Mouse (Mus musculus) heart, postnatal 14 days (tissue): ENCODE results near the gene Hspa2. TPM values are rescaled to one million over a fixed set of nuclear protein-coding genes. Genes with fewer than 3 reads are reported as not detected.
"Not testable (repeated sequence)": the region's sequence is repeated elsewhere in the genome, so short reads cannot be mapped to it uniquely, and the experiment has no call there.

ENCODE experiments used
- DNase-seq, 2 experiments: peaks; one replicate each; pipeline ENCODE4 v3.0.0; 2021 to 2022
- intact Hi-C: fragments of 180-260 bp; cut with DNase I; formaldehyde crosslinking; loops from one replicate; pipeline ENCODE4 v1.15.1; 2025
- total RNA-seq, 2 experiments: library from RNA; stranded (reverse); gene quantifications; 2 replicates each; pipeline ENCODE4 v1.2.3; 2021

Gene Hspa2
- total RNA-seq, 2 experiments from 2014 or later = 9.7 to 10.7 TPM

- intact Hi-C loops = no loop called here
- no peak for DNase-seq
Measured at GRCm38 (mm10) chr12:76418346-76418745, 14.4 kb downstream of the Hspa2 start.

- no peak for DNase-seq
- intact Hi-C loops = no loop called here
Measured at GRCm38 (mm10) chr12:76425256-76425655, 21.3 kb downstream of the Hspa2 start.

- intact Hi-C loops = no loop called here
Measured at GRCm38 (mm10) chr12:76427546-76427945, 23.6 kb downstream of the Hspa2 start.

GRCm38 (mm10) chr12:76430879-76431406, 27.0 kb downstream of the Hspa2 start:
- no peak for DNase-seq
- intact Hi-C loops = no loop called here

More at GRCm38 (mm10) chr12:76427546-76427945, 23.6 kb downstream of the Hspa2 start:
- no peak for DNase-seq

GRCm38 (mm10) chr12:76431431-76431830, 27.5 kb downstream of the Hspa2 start:
- no peak for DNase-seq
- intact Hi-C loops = no loop called here

GRCm38 (mm10) chr12:76434111-76434510, 30.1 kb downstream of the Hspa2 start:
- intact Hi-C loops = no loop called here
- no peak for DNase-seq

- intact Hi-C loops = no loop called here
- no peak for DNase-seq
Measured at GRCm38 (mm10) chr12:76435084-76435483, 31.1 kb downstream of the Hspa2 start.

GRCm38 (mm10) chr12:76435549-76435948, 31.6 kb downstream of the Hspa2 start:
- intact Hi-C loops = no loop called here

GRCm38 (mm10) chr12:76443488-76443887, 39.5 kb downstream of the Hspa2 start:
- DNase-seq, intact Hi-C loops: not testable (repeated sequence)

More at GRCm38 (mm10) chr12:76435549-76435948, 31.6 kb downstream of the Hspa2 start:
- no peak for DNase-seq

- intact Hi-C loops = no loop called here
- no peak for DNase-seq
Measured at GRCm38 (mm10) chr12:76444359-76444772, 40.4 kb downstream of the Hspa2 start.

GRCm38 (mm10) chr12:76444862-76445261, 40.9 kb downstream of the Hspa2 start:
- intact Hi-C loops = no loop called here
- DNase-seq = no peak

- DNase-seq = no peak
- intact Hi-C loops = no loop called here
Measured at GRCm38 (mm10) chr12:76446201-76446600, 42.2 kb downstream of the Hspa2 start.

GRCm38 (mm10) chr12:76448127-76448526, 44.2 kb downstream of the Hspa2 start:
- no peak for DNase-seq
- intact Hi-C loops = no loop called here

- intact Hi-C loops = no loop called here
- no peak for DNase-seq
Measured at GRCm38 (mm10) chr12:76452203-76452602, 48.2 kb downstream of the Hspa2 start.

Other genes with a start within 250 kb of the Hspa2 start
- not detected for gene Esr2, start 226.9 kb upstream of the Hspa2 start, total RNA-seq
- gene Tex21, start 157.4 kb upstream of the Hspa2 start, total RNA-seq = not detected
- gene Mthfd1, start 148.9 kb upstream of the Hspa2 start, total RNA-seq = 10 to 100 TPM; 29.4 to 29.7 TPM
- 1 to 10 TPM; 2.2 to 3.5 TPM for gene Akap5, start 79.3 kb upstream of the Hspa2 start, total RNA-seq
- gene Zbtb25, start 34.6 kb upstream of the Hspa2 start, total RNA-seq = 1 to 10 TPM; 7.5 to 8.3 TPM
- gene Zbtb1, start 33.9 kb upstream of the Hspa2 start, total RNA-seq = 1 to 10 TPM; 5.0 to 5.2 TPM
- gene Ppp1r36, start 13.4 kb downstream of the Hspa2 start, total RNA-seq = under 1 TPM; 0.24 to 0.78 TPM
- 10 to 100 TPM; 19.1 to 20.4 TPM for gene Plekhg3, start 126.7 kb downstream of the Hspa2 start, total RNA-seq